Mouse (Mus musculus) bone marrow, adult 2 months (tissue): ENCODE data around the gene Lyst. TPM values are rescaled to one million over a fixed set of nuclear protein-coding genes. Genes with fewer than 3 reads are reported as not detected.

ENCODE experiments used
- H3K27ac ChIP-seq: fragments of 200-500 bp; 2 replicates; pipeline ENCODE4 v1.5.1; 2012; ENCODE audit warnings: low read depth, mild to moderate bottlenecking, control low read depth, inconsistent platforms, low read length; ENCODE audit not compliant: control insufficient read depth, poor library complexity, insufficient read depth
- H3K4me1 ChIP-seq: fragments of 200-500 bp; 2 replicates; pipeline ENCODE4 v1.6.1; 2011; ENCODE audit warnings: low read length; ENCODE audit not compliant: control insufficient read depth, insufficient read depth
- H3K4me3 ChIP-seq: fragments of 200-500 bp; replicated peaks from 2 replicates; pipeline ENCODE3; 2011; ENCODE audit warnings: mild to moderate bottlenecking, low read depth, low read length, control low read depth; ENCODE audit not compliant: control insufficient read depth
- CTCF ChIP-seq: fragments of 200-500 bp; IDR thresholded peaks from 2 replicates; pipeline ENCODE4 v1.5.1; 2011; ENCODE audit warnings: low read length, control low read depth; ENCODE audit not compliant: control insufficient read depth, insufficient read depth
- POLR2A ChIP-seq: fragments of 200-500 bp; IDR thresholded peaks from 2 replicates; pipeline ENCODE4 v1.6.1; 2011; ENCODE audit warnings: low read depth, mild to moderate bottlenecking, control low read depth, low read length, borderline replicate concordance; ENCODE audit not compliant: control insufficient read depth
- WGBS: fragments of 180-500 bp; shearing (Covaris S2); methylation state at CpG from one replicate; pipeline ENCODE4 v1.1.7; 2018; 5-methylcytosine and 5-hydroxymethylcytosine counted together
- polyA plus RNA-seq: library from polyadenylated mRNA; stranded (reverse); fragments of >200 nt; gene quantifications from 2 replicates; pipeline ENCODE4 v1.2.4, GENCODE M21; 2011; ENCODE audit warnings: low replicate concordance; ENCODE audit not compliant: missing spikeins, insufficient read depth, insufficient read length

The Lyst gene
- polyA plus RNA-seq, 1 experiment, result 27.6 TPM

GRCm38 (mm10) chr13:13553660-13554059, 36.5 kb upstream of the Lyst start:
- peaks cover 9% of the 10 kb centered on the region for H3K4me1 ChIP-seq
- H3K27ac ChIP-seq, result no peak overlapping the region
- WGBS, result 27% methylated on average over 1 of the region's 1 CpGs
- no peak overlapping the region for H3K4me3 ChIP-seq
- TF ChIP-seq POLR2A (no peak), CTCF (no peak)

GRCm38 (mm10) chr13:13555196-13555595, 35.0 kb upstream of the Lyst start:
- Histone ChIP-seq H3K4me1 (peaks cover 6% of the 10 kb centered on the region), H3K4me3 (no peak overlapping the region)

GRCm38 (mm10) chr13:13557001-13557743, 33.0 kb upstream of the Lyst start:
- H3K4me3 ChIP-seq, result no peak overlapping the region
- peaks cover 6% of the 10 kb centered on the region for H3K4me1 ChIP-seq
- WGBS, result 34% methylated on average over 5 of the region's 5 CpGs
- TF ChIP-seq POLR2A, result no peak
- no peak for TF ChIP-seq CTCF
- H3K27ac ChIP-seq, result peak overlapping the region; percentile 26; the same call in 1 of the 2 replicates

More at GRCm38 (mm10) chr13:13555196-13555595, 35.0 kb upstream of the Lyst start:
- no peak overlapping the region for H3K27ac ChIP-seq
- TF ChIP-seq CTCF (no peak), POLR2A (no peak)
- WGBS, result 82% methylated on average over 3 of the region's 3 CpGs

GRCm38 (mm10) chr13:13558251-13558650, 31.9 kb upstream of the Lyst start:
- 19% methylated on average over 2 of the region's 2 CpGs for WGBS
- Histone ChIP-seq H3K27ac (peak overlapping the region; percentile 52; the same call in 1 of the 2 replicates), H3K4me3 (no peak overlapping the region), H3K4me1 (peaks cover 6% of the 10 kb centered on the region)
- TF ChIP-seq CTCF, result no peak
- TF ChIP-seq POLR2A, result no peak

GRCm38 (mm10) chr13:13558900-13559299, 31.3 kb upstream of the Lyst start:
- TF ChIP-seq CTCF, result no peak
- no peak for TF ChIP-seq POLR2A

GRCm38 (mm10) chr13:13562571-13562970, 27.6 kb upstream of the Lyst start:
- no peak for TF ChIP-seq CTCF
- no peak for TF ChIP-seq POLR2A
- no peak overlapping the region for H3K27ac ChIP-seq
- 88% methylated on average over 6 of the region's 6 CpGs for WGBS
- H3K4me1 ChIP-seq, result peaks cover 4% of the 10 kb centered on the region
- no peak overlapping the region for H3K4me3 ChIP-seq

More at GRCm38 (mm10) chr13:13558900-13559299, 31.3 kb upstream of the Lyst start:
- peak overlapping the region; percentile 38; the same call in 1 of the 2 replicates for H3K27ac ChIP-seq
- no peak overlapping the region for H3K4me3 ChIP-seq
- H3K4me1 ChIP-seq, result peaks cover 6% of the 10 kb centered on the region
- WGBS, result 24% methylated on average over 5 of the region's 5 CpGs

GRCm38 (mm10) chr13:13564116-13564515, 26.1 kb upstream of the Lyst start:
- Histone ChIP-seq H3K4me3 (no peak overlapping the region), H3K4me1 (peaks cover 8% of the 10 kb centered on the region), H3K27ac (peak overlapping the region; percentile 2; the same call in 1 of the 2 replicates)
- WGBS, result 48% methylated on average over 2 of the region's 2 CpGs
- TF ChIP-seq POLR2A (no peak), CTCF (no peak)

GRCm38 (mm10) chr13:13564541-13564940, 25.7 kb upstream of the Lyst start:
- TF ChIP-seq POLR2A (no peak), CTCF (no peak)
- Histone ChIP-seq H3K4me3 (no peak overlapping the region), H3K27ac (peak overlapping the region; percentile 2; the same call in 1 of the 2 replicates), H3K4me1 (peaks cover 8% of the 10 kb centered on the region)
- WGBS, result 19% methylated on average over 4 of the region's 4 CpGs
